Mouse (Mus musculus) ZHBTc4 (cell line): ENCODE data around the gene Vsnl1.

Experiments
- DNase-seq: peaks from one replicate; pipeline ENCODE4 v3.0.0-alpha.2; 2011; ENCODE audit warnings: low read depth, low spot score

The Vsnl1 gene

DNA sequence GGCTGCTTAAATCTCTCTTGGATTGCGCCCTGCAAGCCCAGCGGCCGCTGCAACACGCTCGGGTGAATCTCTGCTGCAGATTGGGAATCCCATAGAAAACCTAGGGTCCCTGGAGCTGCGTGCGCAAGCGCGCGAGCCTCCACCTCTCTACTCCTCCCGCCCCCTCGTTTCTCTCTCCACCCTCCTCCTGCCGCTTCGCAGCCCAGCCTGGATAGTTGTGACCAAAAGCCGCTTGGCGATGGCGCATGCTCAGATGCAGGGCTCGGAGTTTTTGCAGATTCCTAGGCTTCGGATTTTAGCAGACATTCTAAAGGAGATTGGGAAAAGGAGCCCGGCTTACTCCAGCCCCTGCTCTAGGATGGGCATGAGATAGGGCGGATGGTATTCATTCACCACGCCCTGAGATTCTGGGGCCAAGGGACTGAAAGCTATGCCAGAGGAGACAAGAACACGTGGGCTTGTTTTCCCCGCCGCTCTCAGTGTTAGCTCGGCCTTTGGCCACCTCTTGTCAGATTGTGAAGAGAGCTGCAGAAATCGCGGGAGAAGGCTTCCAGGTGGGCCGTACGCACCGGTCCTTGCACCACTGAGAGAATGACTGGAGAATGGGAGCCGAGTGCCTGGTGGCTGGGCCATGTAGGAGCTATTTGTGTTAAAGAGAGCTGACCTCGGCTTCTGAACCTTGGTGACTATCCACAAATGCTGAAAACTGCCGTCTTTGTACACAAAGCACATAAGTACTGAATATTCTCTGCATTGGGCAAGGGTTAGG is at the start of gene Vsnl1:
Gene Vsnl1, minus strand, starts transcription at position 117 of the 769 bp plus-strand sequence.
- peak; percentile 85 for DNase-seq

DNA sequence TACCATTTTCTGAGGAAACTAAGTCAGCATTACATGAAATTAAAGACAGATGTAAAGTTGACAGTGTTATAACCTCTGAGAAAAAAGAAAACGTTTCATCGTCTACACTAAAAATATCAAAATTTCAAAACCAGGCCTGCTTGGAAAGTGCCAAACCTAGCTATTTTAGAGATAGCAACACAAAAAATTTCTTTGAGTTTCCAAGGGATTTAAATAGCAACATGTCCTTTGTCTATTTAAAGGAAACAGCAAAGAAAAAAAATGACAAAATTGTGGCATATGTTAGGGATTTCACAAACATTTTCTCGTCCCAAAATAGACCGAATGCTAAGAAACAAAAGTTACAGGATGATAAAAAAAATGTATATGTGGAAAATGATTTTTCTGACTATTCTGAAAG is 20.2 kb upstream of the Vsnl1 start:
- no peak for DNase-seq

DNA sequence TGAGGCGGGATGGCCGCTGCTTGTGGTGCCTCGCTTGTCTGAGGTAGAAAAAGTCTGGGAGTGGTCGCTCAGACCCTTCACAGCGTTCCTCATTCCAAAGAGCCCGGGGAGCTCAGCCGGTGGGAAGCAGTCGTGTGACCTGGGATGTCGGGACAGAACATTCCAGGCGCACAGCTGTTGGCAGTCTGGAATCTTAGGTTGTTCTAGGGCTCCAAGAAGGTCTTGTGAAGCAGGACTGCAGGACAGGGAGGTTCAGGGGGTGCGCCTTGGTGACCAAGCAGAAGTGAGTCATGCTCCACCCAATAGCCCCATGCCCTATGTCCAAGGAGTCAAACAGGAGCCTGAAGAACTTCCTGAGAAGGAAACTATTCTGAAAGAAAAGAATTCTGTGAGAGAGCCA is 19.8 kb upstream of the Vsnl1 start:
- DNase-seq: no peak

DNA sequence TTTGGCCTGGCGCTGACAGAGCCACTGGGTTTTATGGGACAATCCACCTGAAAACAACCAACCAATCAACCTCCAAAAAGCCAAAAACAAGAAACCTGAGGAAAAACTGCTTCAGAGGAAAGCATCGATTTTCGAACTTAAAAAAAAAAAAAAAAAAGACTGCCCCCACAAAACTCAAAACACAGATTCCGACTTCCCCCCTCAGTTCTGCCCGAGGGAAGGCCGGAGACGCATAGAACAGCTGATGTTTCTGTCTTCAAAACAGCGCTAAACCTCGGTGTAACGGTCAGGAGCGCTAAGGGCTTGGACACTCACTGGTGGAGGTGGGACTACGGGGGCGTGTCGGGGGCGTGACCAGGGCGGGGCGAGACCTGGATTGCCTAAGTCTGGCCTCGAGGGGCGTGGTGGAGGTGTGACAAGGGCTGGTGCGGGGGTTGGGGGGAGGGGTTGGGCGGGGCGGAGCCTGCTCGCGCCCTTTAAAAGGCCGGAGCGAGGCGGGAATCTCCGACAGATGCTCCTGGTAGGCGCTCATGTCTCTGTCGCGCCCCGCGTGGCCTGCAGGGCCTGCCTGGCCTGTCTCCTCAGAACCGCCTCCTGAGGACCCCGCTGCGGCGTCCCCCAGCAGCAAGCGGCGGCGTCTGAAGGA is 19.3 kb upstream of the Vsnl1 start, which contains the start of gene Rad51ap2:
Gene Rad51ap2, plus strand, starts transcription at position 531 of the 646 bp plus-strand sequence.
- DNase-seq: peak; percentile 96

DNA sequence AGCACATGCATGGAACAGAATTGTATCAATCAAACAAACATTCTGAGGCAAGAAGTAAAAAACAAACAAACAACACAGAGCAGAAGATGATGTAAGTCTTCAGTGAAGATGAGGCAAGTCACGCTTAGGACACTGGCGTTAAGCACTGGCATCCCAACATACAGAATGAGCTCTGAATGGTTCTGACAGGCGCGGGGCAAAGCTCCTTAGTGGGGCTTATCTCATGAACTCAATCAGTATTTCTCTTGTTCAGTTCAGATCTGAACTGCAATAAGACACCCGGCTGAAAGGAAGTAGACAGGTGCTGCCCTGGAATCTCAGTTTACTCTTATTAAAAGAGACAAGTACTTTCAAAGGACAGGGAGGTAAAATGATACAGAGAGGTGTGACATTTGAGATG is 17.7 kb upstream of the Vsnl1 start:
- DNase-seq: no peak

DNA sequence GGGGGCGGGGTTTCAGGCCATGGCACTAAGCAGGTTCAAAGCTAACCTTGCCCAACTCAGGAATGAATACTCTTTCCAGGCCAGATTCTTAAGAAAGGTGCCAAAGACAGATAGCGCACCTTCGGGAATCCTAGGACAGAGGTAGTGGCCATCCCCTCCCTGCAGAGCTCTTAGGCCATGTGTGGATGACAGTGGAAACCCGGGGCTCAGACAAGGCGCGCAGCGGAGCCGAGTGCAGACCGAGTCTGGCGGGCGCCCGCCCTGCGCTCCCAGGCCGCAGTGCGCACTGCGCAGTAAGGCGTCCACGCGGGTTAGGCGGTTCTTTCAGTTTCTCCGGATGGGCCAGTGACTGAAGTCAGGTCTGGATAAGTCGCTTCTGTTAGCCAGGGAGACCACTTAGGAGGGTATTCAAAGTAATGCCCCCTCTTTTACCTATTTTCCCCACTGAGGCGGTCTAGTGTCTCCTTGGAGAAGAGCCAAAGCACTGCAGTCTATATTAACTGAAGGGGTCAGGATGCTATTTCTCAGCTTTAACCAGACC is 1.6 kb upstream of the Vsnl1 start:
- peak; percentile 60 for DNase-seq

DNA sequence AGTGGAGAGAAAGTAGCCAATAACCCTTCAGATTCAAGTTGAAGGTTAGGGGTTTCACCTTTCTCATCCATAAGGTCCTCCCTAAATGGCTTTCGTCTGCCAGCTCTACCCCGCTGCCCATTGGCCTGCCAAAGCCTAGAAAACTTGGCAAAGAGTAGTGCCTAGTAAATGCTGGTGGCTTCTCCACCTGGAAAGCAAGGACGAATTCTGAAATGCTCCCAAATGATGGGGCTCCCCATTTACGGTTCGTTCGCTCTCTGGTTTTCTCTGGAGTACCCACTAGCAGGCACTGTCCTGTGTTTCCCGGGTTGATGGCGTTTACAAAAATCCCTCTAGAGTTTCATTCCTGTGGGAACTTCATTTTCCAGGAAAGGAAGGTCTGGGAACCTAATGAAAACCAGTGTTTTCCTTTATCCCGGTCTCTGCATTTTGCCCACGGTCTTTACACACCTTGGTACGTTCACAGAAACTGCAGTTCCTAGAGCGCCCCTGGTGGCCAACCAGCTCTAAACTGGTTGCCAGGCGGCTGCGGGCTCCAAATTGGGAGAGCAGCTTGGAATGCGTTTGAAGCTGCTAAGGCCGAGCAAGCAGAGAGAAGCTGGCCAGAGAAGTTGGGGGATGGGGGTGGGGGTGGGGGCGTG is 973 bp upstream of the Vsnl1 start:
- peak; percentile 95 for DNase-seq

DNA sequence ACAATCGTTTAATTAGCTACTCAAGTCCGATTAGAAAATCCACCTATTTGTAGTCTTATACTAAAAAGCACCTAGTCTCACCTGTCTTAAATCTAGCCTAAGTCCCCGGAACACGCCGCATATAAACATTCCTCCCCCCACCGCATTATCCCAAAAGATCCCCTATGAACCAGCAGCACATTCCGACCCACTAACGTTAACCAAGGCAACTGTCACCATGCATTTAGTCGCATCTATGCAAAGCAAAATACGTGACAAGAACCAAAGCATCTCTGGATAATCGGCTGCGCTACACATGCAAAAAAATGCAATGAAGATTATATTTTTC is 426 bp downstream of the Vsnl1 start:
- no peak for DNase-seq

DNA sequence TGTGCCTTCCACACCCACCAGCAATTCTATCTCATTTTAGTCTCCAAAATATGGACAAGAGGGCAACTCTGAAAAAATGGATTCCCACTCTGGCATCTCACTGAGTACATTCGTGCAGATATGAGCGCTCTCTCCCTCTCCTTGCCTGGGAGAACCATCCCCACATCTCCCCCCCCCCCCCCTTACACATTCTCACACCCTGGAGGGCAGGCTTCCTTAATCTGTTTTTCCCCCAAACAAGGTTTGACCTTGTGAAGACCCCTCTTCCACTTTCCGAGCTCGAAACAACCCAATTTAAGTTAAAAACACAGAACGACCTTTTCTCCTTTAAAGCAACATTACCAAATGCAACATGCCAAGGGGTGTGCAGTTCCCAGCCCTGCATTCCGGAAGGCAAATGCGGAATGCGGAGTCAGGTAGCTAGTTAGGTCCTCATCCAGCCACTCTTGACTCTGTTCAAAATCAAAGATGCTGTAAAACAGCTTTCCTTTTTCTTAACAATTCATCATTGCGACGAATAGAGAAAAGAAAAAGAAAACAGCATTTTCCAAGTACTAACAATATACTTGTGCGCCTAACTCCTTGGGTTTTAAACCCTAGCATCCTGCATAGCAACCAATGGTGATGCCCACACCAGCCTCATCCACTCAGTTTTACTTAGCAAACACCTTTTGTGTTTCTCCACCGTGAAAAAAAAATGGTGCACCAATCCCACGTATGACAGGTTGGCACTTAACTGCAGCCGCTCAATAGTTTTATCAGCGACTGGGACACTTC is 979 bp downstream of the Vsnl1 start:
- DNase-seq: no peak

DNA sequence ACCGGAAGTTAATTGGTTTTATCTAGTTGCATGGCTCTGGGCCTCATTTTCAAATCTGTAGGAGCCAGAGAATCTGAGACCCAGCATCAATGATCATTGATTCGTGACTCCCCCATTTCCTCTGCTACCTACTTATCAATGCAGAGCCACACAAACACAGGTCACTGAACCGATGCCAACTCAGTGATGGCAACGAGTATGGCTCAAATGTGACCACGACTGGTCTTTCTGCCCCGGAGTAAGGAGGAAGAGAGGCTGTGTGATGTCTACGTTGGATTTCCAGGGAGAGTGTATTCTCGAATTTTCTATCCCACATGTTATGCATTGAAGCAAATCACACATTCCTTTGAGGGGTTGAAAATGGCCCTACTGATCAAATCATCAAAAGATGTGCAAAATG is 2.0 kb downstream of the Vsnl1 start:
- DNase-seq: no peak

DNA sequence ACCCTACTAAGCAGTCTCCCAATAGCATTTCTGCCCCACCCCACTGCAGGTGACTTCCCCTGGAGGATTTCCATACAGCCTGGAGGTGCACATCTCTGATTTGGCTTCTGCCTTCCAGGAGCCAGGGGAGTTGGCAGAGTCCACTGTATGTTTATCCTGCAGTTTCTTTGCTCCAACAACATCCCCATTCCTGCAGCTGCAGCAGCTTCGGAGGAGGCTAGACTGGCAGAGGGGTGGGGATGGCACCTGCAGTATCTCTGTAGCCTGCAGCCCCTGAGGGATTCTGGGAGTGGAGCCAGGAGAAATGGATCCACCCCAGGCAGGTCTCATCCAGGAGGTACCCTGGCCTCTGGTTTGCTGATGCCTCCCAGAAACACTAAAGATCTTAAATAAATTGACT is 2.7 kb downstream of the Vsnl1 start:
- no peak for DNase-seq

DNA sequence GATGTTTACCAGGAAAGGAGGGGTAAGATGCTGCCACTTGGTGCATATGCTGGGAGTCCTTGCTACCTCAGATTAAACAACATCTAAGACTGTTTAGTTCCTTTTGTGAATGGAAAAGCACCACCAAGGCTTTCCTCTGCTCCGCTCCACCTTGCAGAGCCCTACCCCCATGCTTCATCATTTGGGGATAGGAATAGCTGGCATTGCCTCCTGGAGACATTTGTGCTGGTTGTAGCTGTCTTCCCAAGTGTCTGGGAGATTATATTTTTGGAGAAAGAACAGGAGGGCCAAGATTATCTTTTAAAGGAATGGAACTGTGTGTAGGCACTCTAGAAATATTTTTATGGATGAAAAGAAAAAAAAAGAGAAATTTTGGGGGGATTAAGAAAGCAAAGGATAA is 3.3 kb downstream of the Vsnl1 start:
- DNase-seq: no peak

DNA sequence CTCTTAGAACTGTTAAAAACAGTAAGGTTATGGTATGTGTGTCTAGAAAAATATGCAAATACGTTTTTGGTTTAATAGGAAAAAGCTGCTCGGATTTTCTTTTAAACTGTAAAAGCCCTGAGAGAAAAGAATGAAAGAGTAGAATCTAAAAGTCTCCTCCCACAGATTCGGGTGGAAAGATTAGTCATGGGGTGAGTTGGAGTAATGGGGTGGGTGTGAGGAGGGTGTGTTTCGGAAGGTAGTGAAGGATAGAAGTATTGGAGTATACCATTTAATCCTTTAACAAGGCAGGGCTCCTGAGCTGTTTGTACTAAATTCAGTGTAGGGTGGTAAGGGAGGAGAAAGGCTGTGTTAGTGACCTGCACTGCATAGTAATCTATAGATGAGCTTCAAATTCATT is 9.0 kb downstream of the Vsnl1 start:
- no peak for DNase-seq

DNA sequence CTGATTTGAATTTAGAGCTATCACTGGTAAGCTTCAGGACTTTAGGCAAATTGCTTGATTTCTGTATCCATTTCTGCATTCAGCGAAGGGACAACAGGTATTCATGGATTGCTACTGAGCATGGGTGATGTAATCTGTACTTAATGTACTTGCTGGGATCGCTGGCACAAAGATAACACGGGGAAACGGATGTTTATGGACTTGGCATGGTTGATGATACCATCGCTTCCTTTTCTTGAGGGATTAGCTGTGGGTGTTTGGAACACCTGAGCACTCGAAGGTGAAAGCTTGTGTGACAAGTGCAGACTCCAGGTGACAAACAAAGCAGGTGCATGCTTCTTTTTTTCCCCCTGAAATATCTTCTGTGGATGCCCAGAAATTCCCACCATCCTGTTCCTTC is 18.3 kb downstream of the Vsnl1 start:
- no peak for DNase-seq

DNA sequence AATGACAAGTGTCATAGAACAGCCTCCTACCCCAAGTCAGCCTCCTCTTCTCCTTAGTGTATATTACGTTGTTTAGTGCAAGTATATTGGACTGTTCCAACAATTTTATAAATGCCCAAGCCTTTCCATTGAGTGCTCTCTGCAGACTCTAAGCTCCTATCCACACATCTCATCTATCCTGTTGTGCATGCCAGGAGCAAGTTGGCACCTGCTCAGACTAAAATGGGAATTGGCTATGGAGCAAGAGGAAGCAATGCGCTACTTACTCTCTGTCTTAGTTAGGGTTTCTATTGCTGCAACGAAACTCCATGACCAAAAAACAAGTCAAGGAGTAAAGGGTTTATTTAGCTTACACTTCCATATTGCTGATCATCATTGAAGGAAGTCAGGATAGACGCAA is 28.7 kb downstream of the Vsnl1 start:
- DNase-seq: no peak

DNA sequence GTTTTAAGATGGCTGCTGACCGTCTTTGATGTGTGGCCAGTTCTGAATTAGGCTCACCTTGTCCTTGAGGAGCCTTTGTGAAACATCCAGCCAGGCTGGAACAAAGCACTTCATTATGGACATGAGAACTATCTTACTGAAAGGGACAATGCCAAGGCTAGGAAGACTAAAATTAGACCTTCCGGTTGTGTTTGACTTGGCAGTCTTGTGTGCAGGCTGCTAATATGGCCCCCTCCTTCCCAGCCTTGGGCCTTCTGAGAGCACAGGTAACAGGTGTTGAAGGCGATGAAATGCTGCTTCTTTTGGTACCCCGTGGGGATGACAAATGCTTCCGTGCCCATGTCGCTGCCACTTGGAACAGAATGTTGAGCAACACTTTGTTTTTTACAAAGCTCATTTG is 37.6 kb downstream of the Vsnl1 start:
- no peak for DNase-seq

DNA sequence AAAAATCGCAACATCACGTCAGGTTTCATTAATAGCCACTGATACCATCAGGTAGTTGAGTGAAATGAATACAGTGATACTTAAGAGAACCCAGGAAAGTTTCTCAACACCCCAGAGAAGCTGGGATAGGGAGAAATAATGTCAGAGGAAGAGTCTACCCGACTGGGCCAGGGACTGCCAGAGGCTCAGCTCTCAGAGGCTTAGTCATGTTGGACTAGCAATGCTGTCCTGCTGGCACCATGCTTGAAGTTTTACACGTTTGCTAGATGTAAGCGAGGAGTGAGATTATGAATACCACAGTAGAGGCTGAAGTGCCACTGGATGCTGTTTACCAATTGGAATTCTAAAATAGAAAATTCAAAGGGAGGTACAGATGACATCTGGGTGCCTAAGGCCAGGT is 39.4 kb downstream of the Vsnl1 start:
- no peak for DNase-seq

DNA sequence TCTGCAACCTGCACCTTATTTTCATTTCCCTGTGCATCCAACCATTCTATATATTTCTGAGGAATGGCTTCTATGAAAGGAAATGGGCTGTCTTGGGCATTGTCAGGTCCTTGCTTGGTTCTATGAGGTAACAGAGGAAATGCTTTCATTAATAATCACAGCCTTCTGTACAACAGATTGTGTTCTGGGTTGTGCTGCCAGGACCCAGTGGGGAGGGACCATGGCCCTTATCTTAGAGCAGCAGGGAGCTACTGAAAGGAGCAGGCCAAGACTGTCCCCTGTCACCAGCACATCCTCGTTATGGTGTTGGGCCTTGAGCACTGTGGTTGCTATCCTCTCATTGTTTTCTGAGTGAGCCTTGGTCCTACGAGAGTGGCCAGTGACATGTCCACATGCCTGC is 40.9 kb downstream of the Vsnl1 start:
- no peak for DNase-seq

DNA sequence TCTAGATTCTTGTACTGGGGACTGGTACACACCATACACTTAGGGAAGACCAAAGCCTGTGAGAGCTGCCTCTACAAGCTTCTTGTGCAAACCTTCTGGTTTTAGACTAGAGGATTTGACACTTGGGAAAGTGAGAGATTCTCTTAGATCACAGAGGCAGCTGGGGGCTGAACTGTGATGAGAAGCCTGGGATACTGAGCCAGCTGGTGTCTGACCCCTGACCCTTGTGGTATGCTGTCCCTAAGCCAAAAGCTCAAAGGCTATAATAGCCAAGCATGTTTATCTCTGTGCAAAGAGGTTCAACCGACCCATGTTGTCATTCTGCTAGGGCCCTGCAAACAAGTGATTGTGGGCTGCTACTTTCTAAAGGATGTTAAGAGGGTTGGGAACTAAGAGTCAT is 43.9 kb downstream of the Vsnl1 start:
- no peak for DNase-seq

DNA sequence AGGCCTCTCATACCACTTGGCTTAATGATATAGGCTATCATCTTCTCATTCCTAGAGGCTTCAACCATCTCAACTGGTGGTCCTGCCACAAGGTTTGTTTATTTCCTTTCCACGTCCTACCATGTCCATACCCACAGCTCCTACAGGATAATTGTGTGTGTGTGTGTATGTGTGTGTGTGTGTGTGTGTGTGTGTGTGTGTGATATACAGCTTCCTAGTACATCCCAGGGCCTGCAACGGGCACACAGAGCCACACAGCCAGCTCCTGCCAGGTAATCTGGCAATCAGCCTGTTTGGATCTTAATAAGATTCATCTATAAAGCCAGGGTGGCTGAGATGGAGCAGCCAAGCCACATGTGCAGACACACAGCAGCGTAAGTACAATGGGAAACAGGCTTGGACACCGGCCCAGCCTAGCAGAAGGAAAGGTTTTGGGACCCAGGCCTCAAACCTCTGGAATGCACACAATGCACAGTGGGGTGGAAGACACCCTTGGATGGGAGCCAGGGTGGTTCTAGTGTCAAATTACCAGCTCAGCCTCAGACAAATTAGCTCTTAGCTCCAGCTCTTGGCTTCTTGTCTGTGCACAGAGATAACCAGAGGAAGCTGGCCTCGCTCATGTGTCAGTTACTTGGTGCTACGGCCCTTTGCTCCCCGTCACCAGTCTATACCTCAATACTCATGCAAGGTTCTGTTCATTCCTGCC is 45.0 kb downstream of the Vsnl1 start:
- peak; percentile 21 for DNase-seq

DNA sequence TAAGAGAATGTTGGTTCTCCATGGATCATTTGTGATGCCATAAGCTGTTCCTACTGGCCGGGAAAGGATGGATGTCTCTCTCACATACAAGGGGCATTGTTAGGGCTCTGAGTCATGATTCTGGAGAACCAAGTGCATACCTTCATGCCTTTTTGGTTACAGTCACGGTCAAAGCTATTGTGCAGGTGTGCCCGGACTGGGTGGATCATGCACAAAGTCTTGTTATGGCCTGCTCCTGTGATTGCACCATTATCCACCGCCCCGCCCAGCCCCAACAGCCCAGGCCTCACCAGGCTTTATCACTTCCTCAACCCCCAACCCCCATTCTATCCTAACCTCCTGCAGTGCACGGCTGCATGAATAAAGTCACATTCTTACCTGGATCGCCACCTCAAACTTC is 47.3 kb downstream of the Vsnl1 start:
- peak; percentile 18 for DNase-seq
